Mouse (Mus musculus) regulatory T cell (primary cell): ENCODE results near the gene Ptpn14.

Source experiments
- in situ Hi-C: fragments of 300-600 bp; cut with MboI, MseI; formaldehyde crosslinking; loops from one replicate; pipeline ENCODE4 v1.15.1; 2025; ENCODE audit warnings: high pct_unique_total_duplicates

Ptpn14 gene

GRCm38 (mm10) chr1:189717546-189717945, 10.5 kb upstream of the Ptpn14 start:
- in situ Hi-C loops = no loop called here

GRCm38 (mm10) chr1:189718600-189718999, 9.5 kb upstream of the Ptpn14 start:
- in situ Hi-C loops = no loop called here

- in situ Hi-C loops = no loop called here
These were observed 1.9 kb upstream of the Ptpn14 start for GRCm38 (mm10) chr1:189726121-189726520.

GRCm38 (mm10) chr1:189727346-189727883, 653 bp upstream of the Ptpn14 start:
- in situ Hi-C loops = no loop called here

- in situ Hi-C loops = no loop called here
These were observed 682 bp downstream of the Ptpn14 start for GRCm38 (mm10) chr1:189728784-189729115.

GRCm38 (mm10) chr1:189729141-189729815, 1.2 kb downstream of the Ptpn14 start:
- in situ Hi-C loops = no loop called here

- in situ Hi-C loops = no loop called here
These were observed 3.6 kb downstream of the Ptpn14 start for GRCm38 (mm10) chr1:189731697-189732096.

- in situ Hi-C loops = no loop called here
These were observed 4.1 kb downstream of the Ptpn14 start for GRCm38 (mm10) chr1:189732156-189732555.

- in situ Hi-C loops = no loop called here
These were observed 12.0 kb downstream of the Ptpn14 start for GRCm38 (mm10) chr1:189740075-189740474.

GRCm38 (mm10) chr1:189742041-189742440, 14.0 kb downstream of the Ptpn14 start:
- in situ Hi-C loops = no loop called here

GRCm38 (mm10) chr1:189743136-189743535, 15.1 kb downstream of the Ptpn14 start:
- in situ Hi-C loops = no loop called here

GRCm38 (mm10) chr1:189744914-189745710, 17.0 kb downstream of the Ptpn14 start:
- in situ Hi-C loops = no loop called here

- in situ Hi-C loops = no loop called here
These were observed 18.5 kb downstream of the Ptpn14 start for GRCm38 (mm10) chr1:189746520-189746919.

GRCm38 (mm10) chr1:189749789-189750188, 21.7 kb downstream of the Ptpn14 start:
- in situ Hi-C loops = no loop called here

- in situ Hi-C loops = no loop called here
These were observed 22.2 kb downstream of the Ptpn14 start for GRCm38 (mm10) chr1:189750233-189750632.

- in situ Hi-C loops = no loop called here
These were observed 24.2 kb downstream of the Ptpn14 start for GRCm38 (mm10) chr1:189752245-189752644.

- in situ Hi-C loops = no loop called here
These were observed 27.0 kb downstream of the Ptpn14 start for GRCm38 (mm10) chr1:189755072-189755471.

- in situ Hi-C loops = no loop called here
These were observed 28.4 kb downstream of the Ptpn14 start for GRCm38 (mm10) chr1:189756306-189757053.

- in situ Hi-C loops = no loop called here
These were observed 29.0 kb downstream of the Ptpn14 start for GRCm38 (mm10) chr1:189757054-189757408.

GRCm38 (mm10) chr1:189761581-189762021, 33.5 kb downstream of the Ptpn14 start:
- in situ Hi-C loops = no loop called here

- in situ Hi-C loops = no loop called here
These were observed 36.2 kb downstream of the Ptpn14 start for GRCm38 (mm10) chr1:189764258-189764657.

- in situ Hi-C loops = no loop called here
These were observed 39.1 kb downstream of the Ptpn14 start for GRCm38 (mm10) chr1:189767164-189767563.
